Mouse (Mus musculus) MEL (cell line): ENCODE results near the gene Zfpm1.

Experiments
- CTCF ChIP-seq, 3 experiments: IDR thresholded peaks in 2 of 3; conservative IDR thresholded peaks in 1 of 3; 2 replicates each; pipeline ENCODE4 v1.5.1; 2011 to 2012; ENCODE audit warnings: low read length in 3 of 3, low read depth in 2 of 3, mild to moderate bottlenecking in 2 of 3, improper control_type of control experiment in 1 of 3, inconsistent platforms in 1 of 3, mixed read lengths in 1 of 3, moderate library complexity in 1 of 3; ENCODE audit not compliant: control insufficient read depth in 1 of 3, insufficient read depth in 1 of 3, poor library complexity in 1 of 3, severe bottlenecking in 1 of 3
- ELF1 ChIP-seq: IDR thresholded peaks from 2 replicates; pipeline ENCODE4 v1.6.1; 2014; ENCODE audit warnings: low read depth, mild to moderate bottlenecking, inconsistent platforms, low read length, improper control_type of control experiment, moderate library complexity
- EP300 ChIP-seq, 2 experiments: IDR thresholded peaks; 2 replicates each; pipeline ENCODE4 v1.6.1; 2011; ENCODE audit warnings: improper control_type of control experiment in 2 of 2, low read length in 2 of 2, low read depth in 1 of 2, mild to moderate bottlenecking in 1 of 2
- MAFK ChIP-seq: IDR thresholded peaks from 2 replicates; pipeline ENCODE4 v1.6.1; 2011; ENCODE audit warnings: low read depth, mild to moderate bottlenecking, low read length, improper control_type of control experiment, borderline replicate concordance

- no peak for TF ChIP-seq CTCF (IDR thresholded peaks at IDR 0.05 in 2 of 3, conservative IDR thresholded peaks at IDR 0.05 in 1 of 3; ENCODE audit: control insufficient read depth in 1 of 3, insufficient read depth in 1 of 3, low read depth in 2 of 3, low read length in 3 of 3, poor library complexity in 1 of 3, severe bottlenecking in 1 of 3)
- no peak for TF ChIP-seq ELF1
- TF ChIP-seq EP300 (IDR thresholded peaks at IDR 0.05; ENCODE audit: low read depth in 1 of 2, low read length in 2 of 2), result no peak
- TF ChIP-seq MAFK, result no peak
Observed at GRCm38 (mm10) chr8:122240241-122241026, 41.5 kb upstream of the Zfpm1 start.
